Mouse (Mus musculus) kidney, postnatal 10 days (tissue): Measurements from ENCODE around the gene Fbxo39.

Experiments used
- DNase-seq: peaks from one replicate; pipeline ENCODE4 v3.0.0; 2021; ENCODE audit warnings: mixed read lengths

The Fbxo39 gene

GRCm38 (mm10) chr11:72314151-72314895 is at the start of gene Fbxo39:
TSS of gene Fbxo39 (plus strand) at chr11:72314444.
- peak; percentile 21 for DNase-seq

DNA sequence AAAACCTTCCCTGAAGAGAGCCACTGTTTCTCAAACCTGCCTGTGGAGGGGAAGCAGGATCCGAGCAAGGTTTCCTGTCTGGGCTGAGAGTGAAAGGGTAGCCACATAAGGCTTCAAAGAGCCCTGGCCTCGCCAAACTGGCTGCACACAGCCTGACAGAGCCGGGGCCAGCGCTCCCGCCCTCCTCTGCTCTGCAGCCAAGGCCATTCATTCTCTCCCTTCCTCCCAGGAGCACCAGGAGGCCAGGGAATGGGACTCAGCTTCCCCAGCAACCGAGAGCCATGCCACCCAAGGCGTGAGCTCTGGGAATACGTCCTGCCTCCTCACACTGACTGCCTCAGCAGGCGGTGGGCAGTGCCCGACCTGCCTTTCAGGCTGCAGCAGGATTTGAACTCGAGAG is 48.8 kb upstream of the Fbxo39 start:
- peak; percentile 9 for DNase-seq

DNA sequence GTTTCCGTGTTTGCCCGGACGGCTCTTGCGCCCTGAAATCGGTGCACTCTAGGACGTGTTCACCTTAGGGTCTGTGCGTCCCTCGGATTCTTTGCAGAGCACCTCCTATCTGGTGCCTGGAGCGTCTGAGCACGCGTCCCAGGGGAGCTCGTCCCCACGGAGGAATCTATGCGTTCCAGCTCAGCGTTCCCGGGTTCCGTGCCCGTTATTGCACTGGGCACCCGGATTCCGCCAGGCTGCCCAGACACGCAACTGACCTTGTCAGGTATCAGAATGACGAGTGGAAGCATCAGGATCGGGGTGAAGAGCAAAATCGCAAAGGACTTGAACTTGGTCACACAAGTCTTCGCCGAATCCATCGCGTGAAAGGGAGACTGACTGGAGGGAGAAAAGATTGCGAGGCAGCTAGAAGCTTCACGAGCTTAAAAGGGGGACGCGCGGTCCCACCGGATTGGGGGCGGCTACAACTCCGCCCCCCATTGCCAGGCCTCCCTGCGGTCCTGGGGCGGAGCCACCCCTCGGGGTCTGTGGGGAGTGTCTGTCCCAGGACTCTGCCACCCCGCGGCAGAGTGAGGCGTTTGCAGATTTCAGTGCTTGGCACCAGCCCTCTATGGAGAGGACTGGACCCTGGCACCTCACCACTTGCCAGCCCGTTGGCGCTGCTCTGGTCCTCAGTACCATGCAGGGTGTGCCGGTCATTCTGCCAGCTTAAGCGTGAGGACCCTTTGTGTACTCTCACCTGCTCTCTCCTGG is 47.9 kb upstream of the Fbxo39 start:
- peak; percentile 68 for DNase-seq

GRCm38 (mm10) chr11:72266960-72267560 is 47.2 kb upstream of the Fbxo39 start, which contains the start of gene Slc13a5:
TSS of gene Slc13a5 (minus strand) at chr11:72267222.
- DNase-seq, result peak; percentile 19

GRCm38 (mm10) chr11:72271761-72272160 is 42.5 kb upstream of the Fbxo39 start:
- no peak for DNase-seq

DNA sequence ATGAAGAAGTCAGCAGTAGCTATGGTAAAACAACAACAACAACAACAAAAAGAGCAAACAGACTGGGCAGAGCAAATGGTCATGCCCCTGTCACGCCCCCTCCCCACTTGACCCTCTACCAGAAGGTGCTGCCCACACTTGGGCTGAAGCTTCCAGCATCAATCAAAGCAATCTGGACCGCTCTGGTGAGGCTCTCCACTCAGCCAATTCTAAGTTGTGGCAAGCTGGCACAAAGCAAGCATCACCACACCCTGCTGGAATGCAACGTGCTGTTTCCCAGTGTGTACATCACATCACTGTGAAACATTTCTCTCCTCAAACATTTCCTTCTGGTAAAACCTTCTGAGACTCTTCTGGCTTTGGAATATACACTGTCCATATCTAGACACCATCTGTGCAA is 40.9 kb upstream of the Fbxo39 start:
- DNase-seq, result no peak

DNA sequence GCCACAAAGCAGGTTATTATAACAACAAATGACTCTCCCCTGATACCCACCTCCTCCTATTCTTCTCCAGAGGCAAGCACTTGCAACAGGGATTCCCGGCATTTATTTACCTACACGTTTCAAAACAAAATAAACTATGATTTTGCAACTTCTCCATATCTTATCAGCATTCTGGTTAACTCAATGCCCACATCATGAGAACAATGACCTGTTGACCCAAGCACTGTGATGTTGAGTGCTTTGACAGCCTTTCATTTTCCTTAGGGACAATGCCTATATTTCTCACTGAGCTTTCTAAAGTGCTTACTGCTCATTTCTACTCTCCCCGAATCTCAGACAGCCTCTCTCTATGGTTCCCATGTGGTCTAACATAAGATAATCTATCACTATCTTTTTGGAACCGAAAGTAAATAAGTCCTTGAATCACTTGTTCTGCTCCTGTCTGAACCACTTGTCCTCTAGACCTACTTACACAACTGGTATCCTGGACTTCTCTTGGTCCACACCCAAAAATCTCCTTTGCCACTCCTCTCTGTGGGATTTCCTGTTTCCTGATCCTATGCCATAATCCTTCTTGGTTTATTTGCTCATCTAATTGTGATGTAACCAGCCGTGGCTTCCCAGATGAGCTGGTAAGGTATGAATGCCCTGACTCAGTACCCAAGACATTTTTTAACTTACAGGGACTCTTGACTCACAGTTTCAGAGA is 32.9 kb upstream of the Fbxo39 start:
- DNase-seq, result no peak

DNA sequence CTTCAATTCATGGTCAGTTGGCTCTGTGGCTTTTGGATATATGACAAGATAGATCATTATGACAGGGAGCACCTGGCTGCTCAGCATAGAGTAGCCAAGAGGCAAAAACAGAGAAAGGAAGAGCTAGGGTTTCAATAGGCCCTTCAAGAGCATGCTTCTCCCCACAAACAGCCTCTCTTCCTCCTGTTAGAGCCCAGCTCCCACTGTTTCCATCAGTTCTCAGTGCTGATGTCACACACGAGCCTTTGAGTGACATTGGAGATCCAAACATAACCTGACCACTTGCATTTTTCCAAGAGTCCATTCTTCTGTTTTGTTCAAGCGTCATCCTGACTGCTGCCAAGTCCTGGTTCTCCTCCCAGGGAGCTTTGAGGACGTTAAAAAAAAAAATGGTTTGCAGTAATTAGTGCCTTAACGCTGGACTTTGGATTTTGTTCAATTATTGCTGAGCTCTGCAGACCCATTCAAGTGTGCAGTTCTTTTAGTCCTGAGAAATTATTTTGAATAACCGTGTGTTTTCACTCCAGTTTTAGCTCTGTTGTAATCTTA is 32.3 kb upstream of the Fbxo39 start:
- no peak for DNase-seq

DNA sequence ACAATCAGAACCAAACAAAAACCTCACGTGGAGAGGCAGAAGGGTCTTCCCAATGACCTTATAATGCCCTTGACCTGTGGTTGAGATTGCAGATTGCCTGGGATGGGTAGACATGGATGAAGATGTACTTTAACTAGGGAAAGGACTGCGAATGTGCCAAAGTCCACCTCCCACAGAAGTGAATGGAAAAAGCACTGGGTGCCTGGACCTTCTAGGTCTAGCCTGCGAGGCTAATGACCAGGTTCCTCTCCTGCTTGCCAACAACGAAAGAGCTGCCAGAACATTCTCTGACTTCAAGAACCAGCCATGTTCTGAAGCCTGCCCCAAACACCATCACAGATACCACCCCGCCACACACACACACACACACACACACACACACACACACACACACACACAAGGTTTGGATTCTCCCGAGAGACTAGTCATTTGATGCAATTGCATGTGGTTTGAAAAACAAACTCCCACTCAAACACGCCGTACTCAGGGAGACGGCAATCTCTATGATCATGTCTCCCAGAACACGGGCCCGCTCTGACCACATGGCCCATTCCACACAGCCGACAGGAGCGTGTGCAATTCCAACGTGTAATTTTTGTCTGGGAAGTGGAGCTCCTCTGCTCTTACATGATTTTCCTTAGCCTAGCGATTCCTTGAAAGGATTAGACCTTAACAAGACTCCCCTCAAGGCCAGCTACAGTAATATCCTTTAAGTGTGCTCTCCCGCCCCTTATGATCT is 30.6 kb upstream of the Fbxo39 start:
- no peak for DNase-seq

- no peak for DNase-seq
Observed at GRCm38 (mm10) chr11:72284532-72285182, 29.6 kb upstream of the Fbxo39 start.

DNA sequence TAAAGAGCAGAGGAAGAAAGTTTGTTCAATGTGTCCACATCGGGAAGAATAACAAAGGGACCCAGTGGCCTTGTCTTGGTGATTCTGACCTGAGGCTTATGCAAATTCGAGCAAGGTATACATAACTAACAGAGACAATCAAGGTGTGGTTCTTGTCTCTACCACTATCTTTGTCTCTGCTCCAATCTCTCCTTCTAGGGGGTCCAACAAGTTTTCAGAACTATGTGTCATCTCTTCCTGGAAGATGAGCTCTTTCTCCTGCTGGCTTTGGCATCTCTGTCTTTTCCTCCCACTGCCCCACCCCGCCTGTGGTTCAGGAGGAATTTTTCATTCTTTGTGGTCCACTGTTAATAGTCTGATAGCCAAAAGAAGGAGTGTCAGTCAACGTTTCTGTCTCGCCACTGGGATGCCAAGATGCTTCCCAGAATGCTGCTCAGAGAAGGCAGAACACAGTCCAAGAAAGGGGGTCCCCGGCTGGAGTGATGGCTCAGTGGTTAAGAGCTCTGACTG is 28.2 kb upstream of the Fbxo39 start:
- DNase-seq, result no peak

- no peak for DNase-seq
Observed at GRCm38 (mm10) chr11:72286651-72287050, 27.6 kb upstream of the Fbxo39 start.

GRCm38 (mm10) chr11:72287126-72287525 is 27.1 kb upstream of the Fbxo39 start:
- no peak for DNase-seq

GRCm38 (mm10) chr11:72287543-72287942 is 26.7 kb upstream of the Fbxo39 start:
- DNase-seq, result no peak

DNA sequence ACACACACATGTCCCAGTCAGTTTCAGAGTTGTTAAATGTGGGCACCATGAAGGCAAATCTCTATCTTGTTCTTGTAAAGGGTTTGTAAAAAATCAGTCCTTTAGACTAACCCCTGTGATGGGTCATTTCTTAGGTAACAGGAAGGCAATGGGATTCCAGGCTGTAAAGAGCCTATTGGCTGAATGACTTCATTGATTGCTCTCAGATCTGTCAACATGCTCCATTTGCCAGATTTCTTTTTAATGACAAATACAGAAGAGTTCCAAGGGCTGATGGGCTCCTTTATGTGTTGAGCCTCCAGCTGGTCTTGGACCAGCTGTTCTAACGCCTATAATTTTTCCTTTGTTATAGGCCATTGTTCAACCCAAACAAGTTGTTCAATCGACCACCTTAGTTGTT is 21.1 kb upstream of the Fbxo39 start:
- DNase-seq, result no peak

DNA sequence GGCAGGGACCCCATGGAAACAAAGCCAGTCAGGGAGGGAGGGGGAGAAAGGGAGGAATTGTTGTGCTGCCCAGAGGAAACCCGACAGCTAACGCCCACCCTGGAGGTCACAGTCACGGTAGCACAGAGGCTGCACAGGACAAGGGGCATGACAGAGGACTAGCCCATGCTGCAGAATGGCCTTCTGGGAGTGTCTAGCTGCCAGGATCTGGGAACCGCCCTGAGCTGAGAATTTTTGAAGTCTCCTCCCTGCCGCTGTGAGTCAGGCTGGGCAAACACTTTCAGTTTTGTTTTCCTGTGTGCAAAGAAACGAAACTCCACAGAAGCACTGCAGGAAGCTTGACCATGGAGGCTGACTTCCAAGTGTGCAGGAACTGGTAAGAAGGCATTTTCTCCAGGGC is 12.9 kb upstream of the Fbxo39 start, which contains the start of gene Xaf1:
Gene Xaf1 (plus strand): TSS at position 296 of the 400 bp plus-strand sequence.
- DNase-seq, result peak; percentile 69

- peak; percentile 61 for DNase-seq
Observed at GRCm38 (mm10) chr11:72302230-72302629, 12.0 kb upstream of the Fbxo39 start.

DNA sequence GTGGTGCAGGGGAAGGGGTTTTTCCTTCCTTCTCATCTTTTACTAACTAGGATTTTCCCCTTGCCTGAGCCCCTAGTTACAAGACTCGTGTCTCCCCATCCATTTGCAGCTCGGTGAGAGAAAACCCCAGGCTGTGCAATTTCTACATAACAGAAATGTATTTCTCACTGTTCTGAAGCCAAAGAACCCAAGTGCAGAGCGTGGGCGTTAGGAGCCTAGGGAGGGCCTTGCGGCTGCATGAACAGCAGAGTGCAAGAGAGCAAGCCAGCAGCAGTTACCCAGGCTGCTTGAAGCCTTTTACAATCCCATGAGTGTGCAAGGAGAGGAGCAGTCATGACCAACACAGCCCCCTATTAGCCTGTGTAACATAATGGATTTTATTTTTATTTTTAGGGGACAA is 6.8 kb upstream of the Fbxo39 start:
- no peak for DNase-seq

GRCm38 (mm10) chr11:72308982-72309381 is 5.3 kb upstream of the Fbxo39 start:
- DNase-seq, result no peak

DNA sequence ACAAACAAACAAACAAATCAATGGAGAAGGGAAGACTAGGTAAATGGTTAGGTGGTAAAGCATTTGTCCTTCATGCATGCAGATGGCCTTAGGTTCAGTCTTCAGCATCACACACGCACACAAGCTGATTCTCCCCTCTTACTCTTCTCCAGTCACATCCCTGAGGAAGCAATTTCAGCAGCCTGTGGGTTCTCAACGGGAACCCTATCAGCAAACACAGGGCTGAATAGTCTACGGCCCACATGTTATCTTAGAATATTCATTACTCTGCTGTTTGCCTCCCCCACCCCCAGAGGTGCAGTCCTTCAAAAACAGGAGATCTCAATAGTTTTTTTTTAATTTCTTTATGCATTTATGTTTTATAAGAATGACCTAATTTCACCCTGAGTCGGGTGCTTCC is 3.8 kb upstream of the Fbxo39 start:
- no peak for DNase-seq

DNA sequence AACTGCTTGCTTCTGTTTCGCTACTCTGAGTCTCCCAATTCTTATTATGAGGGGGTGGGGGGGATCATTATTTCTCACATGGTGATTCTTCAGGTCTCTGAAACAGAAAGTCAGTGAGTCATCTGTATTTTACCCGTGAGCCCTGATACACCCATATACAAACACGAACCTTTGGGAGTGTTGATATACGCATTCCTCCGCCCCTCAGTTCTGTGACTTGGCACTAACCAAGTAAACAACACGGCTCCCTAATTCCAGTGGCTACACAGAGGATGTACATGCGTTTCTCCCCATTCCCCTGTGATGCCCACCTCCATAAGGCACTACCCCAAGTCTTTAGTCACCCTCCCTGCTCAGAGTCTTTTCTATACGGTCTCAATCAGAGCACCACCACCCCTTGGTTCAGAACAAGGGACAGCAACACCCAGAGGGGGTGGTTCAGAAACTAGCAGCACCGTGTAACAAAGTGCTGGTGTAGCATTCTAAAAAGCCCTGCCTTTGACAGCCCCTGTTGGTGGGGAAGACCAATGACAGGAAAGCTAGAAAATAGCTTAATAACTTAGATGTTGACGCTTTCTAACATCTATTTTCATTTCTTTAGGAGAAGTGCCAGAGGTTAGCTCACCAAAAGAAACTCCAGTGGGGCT is 2.8 kb upstream of the Fbxo39 start:
- DNase-seq, result no peak
